8 mouse cellular contexts compared by ENCODE assay signal in the genomic region with DNA sequence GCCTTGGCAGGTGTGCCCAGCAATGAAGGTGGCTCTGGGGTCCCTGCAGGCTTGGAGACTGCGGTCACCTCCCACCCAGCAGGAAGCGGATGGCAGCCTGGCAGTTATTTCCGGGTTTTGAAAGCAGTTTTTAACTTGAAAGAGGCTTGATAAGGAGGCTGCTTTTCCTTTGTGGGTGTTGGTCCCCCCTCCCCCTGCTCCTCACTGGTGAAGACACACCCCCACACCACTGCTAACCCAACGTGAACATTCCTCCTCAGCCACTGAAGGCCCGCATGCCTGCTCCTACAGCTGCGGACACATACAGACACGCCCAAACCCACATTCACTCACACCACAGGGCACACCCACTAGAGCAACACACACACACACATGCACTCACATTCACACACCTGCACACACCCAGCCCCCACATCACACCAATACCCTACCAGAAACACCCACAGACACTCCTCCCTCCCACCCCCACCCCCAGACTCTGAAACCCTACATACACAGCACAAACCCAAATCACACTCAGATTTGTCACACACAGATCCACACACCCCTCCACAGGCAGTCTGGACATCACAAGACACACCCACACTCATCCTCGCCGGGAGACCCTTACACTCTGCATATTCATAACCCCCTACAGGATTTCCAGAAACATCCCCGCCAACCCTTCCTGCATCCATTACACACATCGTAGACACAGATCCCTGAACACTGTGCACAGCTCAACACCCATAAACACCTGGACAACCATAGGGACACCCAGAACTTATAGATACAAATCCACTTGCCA. TPM values are rescaled to one million over a fixed set of nuclear protein-coding genes. Genes with fewer than 3 reads are reported as not detected.
DNase-seq lines count a peak whose midpoint lies in the region; ATAC-seq and TF ChIP-seq lines count a peak whose summit lies in the region.

No protein-coding gene starts in this region.

- H3K9me3 ChIP-seq in forebrain, embryonic 13.5 days (replicated peaks) = no peaks in the 10 kb centered on the region; the same call in 1 of the 2 replicates
- H3K9me3 ChIP-seq in forebrain, embryonic 16.5 days (ENCODE audit: control insufficient read depth, low read length) = no peaks in the 10 kb centered on the region
- no peaks in the 10 kb centered on the region for H3K9me3 ChIP-seq in embryonic facial prominence, embryonic 11.5 days (replicated peaks; ENCODE audit: control insufficient read depth, low read length)
- H3K9me3 ChIP-seq in intestine, embryonic 16.5 days (ENCODE audit: control insufficient read depth, low read length) = no peaks in the 10 kb centered on the region
- no peaks in the 10 kb centered on the region for H3K9me3 ChIP-seq in lung, embryonic 14.5 days (ENCODE audit: low read depth, low read length)
- H3K9me3 ChIP-seq in stomach, embryonic 14.5 days (ENCODE audit: control insufficient read depth, low read depth, low read length) = no peaks in the 10 kb centered on the region

- H3K27me3 ChIP-seq in forebrain, embryonic 13.5 days = no peaks in the 10 kb centered on the region; the same call in 1 of the 2 replicates
- H3K27me3 ChIP-seq in forebrain, embryonic 16.5 days (replicated peaks; ENCODE audit: control insufficient read depth, insufficient read depth, low read length) = no peaks in the 10 kb centered on the region
- H3K27me3 ChIP-seq in embryonic facial prominence, embryonic 11.5 days (ENCODE audit: control insufficient read depth, insufficient read depth, low read length) = no peaks in the 10 kb centered on the region
- H3K27me3 ChIP-seq in intestine, embryonic 16.5 days (replicated peaks; ENCODE audit: control insufficient read depth, insufficient read depth, low read length) = no peaks in the 10 kb centered on the region
- H3K27me3 ChIP-seq in lung, embryonic 14.5 days (ENCODE audit: insufficient read depth, low read length) = no peaks in the 10 kb centered on the region
- no peaks in the 10 kb centered on the region for H3K27me3 ChIP-seq in stomach, embryonic 14.5 days (ENCODE audit: control insufficient read depth, insufficient read depth, low read length)

- 58% methylated on average over 11 of the region's 11 CpGs for WGBS in forebrain, embryonic 13.5 days
- WGBS in forebrain, embryonic 16.5 days = 55% methylated on average over 11 of the region's 11 CpGs
- WGBS in embryonic facial prominence, embryonic 11.5 days = 40% methylated on average over 11 of the region's 11 CpGs
- WGBS in intestine, embryonic 16.5 days = 23% methylated on average over 11 of the region's 11 CpGs
- WGBS in lung, embryonic 14.5 days = 35% methylated on average over 11 of the region's 11 CpGs
- 34% methylated on average over 11 of the region's 11 CpGs for WGBS in stomach, embryonic 14.5 days

- no peak overlapping the region for H3K4me2 ChIP-seq in forebrain, embryonic 13.5 days
- no peak overlapping the region for H3K4me2 ChIP-seq in forebrain, embryonic 16.5 days (ENCODE audit: low read length)
- no peak overlapping the region for H3K4me2 ChIP-seq in embryonic facial prominence, embryonic 11.5 days (ENCODE audit: low read depth, low read length)
- peak overlapping the region; percentile 30 for H3K4me2 ChIP-seq in intestine, embryonic 16.5 days (ENCODE audit: low read depth, low read length)
- H3K4me2 ChIP-seq in lung, embryonic 14.5 days = peak overlapping the region; percentile 56
- no peak overlapping the region for H3K4me2 ChIP-seq in stomach, embryonic 14.5 days (replicated peaks; ENCODE audit: low read depth, low read length)

- H3K36me3 ChIP-seq in forebrain, embryonic 13.5 days (ENCODE audit: poor library complexity, severe bottlenecking) = no peaks in the 10 kb centered on the region
- no peaks in the 10 kb centered on the region for H3K36me3 ChIP-seq in forebrain, embryonic 16.5 days (ENCODE audit: control insufficient read depth, insufficient read depth)
- H3K36me3 ChIP-seq in embryonic facial prominence, embryonic 11.5 days (replicated peaks; ENCODE audit: control insufficient read depth, insufficient read depth, low read depth, low read length) = peaks cover 4% of the 10 kb centered on the region
- no peaks in the 10 kb centered on the region for H3K36me3 ChIP-seq in intestine, embryonic 16.5 days (ENCODE audit: control insufficient read depth, insufficient read depth, low read length)
- H3K36me3 ChIP-seq in lung, embryonic 14.5 days (ENCODE audit: insufficient read depth) = peaks cover 11% of the 10 kb centered on the region
- peaks cover 4% of the 10 kb centered on the region; the same call in 1 of the 2 replicates for H3K36me3 ChIP-seq in stomach, embryonic 14.5 days (ENCODE audit: control insufficient read depth, insufficient read depth, low read length)

- H3K4me1 ChIP-seq in forebrain, embryonic 13.5 days = peaks cover 25% of the 10 kb centered on the region
- H3K4me1 ChIP-seq in forebrain, embryonic 16.5 days (replicated peaks; ENCODE audit: control insufficient read depth, insufficient read depth, low read length) = peaks cover 7% of the 10 kb centered on the region
- H3K4me1 ChIP-seq in embryonic facial prominence, embryonic 11.5 days (ENCODE audit: control insufficient read depth, insufficient read depth, low read length) = peaks cover 14% of the 10 kb centered on the region
- peaks cover 53% of the 10 kb centered on the region for H3K4me1 ChIP-seq in intestine, embryonic 16.5 days (ENCODE audit: control insufficient read depth, insufficient read depth, low read length)
- H3K4me1 ChIP-seq in lung, embryonic 14.5 days (ENCODE audit: insufficient read depth) = peaks cover 30% of the 10 kb centered on the region
- peaks cover 32% of the 10 kb centered on the region for H3K4me1 ChIP-seq in stomach, embryonic 14.5 days (ENCODE audit: control insufficient read depth, insufficient read depth, low read length)

- no peak overlapping the region for H3K9ac ChIP-seq in forebrain, embryonic 13.5 days
- no peak overlapping the region for H3K9ac ChIP-seq in forebrain, embryonic 16.5 days (replicated peaks; ENCODE audit: low read depth, low read length)
- no peak overlapping the region for H3K9ac ChIP-seq in embryonic facial prominence, embryonic 11.5 days (replicated peaks; ENCODE audit: low read length)
- peak overlapping the region; percentile 50; the same call in 1 of the 2 replicates for H3K9ac ChIP-seq in intestine, embryonic 16.5 days (ENCODE audit: low read depth, low read length)
- peak overlapping the region; percentile 35 for H3K9ac ChIP-seq in lung, embryonic 14.5 days
- H3K9ac ChIP-seq in stomach, embryonic 14.5 days (replicated peaks; ENCODE audit: low read depth, low read length) = no peak overlapping the region

- ATAC-seq in forebrain, embryonic 13.5 days = 0 out of 2 replicates have a peak, but pooled peaks have one; percentile 17
- no peak for ATAC-seq in forebrain, embryonic 16.5 days
- 0 out of 2 replicates have a peak, but pooled peaks have one; percentile 7 for ATAC-seq in embryonic facial prominence, embryonic 11.5 days (replicated peaks; ENCODE audit: insufficient number of reproducible peaks, low FRiP score, low TSS enrichment, low read depth)
- peak; percentile 54 for ATAC-seq in intestine, embryonic 16.5 days
- ATAC-seq in lung, embryonic 14.5 days (ENCODE audit: insufficient read depth) = peak; percentile 17
- peak; percentile 73 for ATAC-seq in stomach, embryonic 14.5 days (ENCODE audit: insufficient number of reproducible peaks, insufficient read depth, low FRiP score, low read depth)

- no peak overlapping the region; the same call in 1 of the 2 replicates for H3K27ac ChIP-seq in forebrain, embryonic 13.5 days
- no peak overlapping the region for H3K27ac ChIP-seq in forebrain, embryonic 16.5 days (ENCODE audit: low read length)
- 0 out of 2 replicates have a peak overlapping the region, but pooled peaks have one; percentile 48 for H3K27ac ChIP-seq in embryonic facial prominence, embryonic 11.5 days (replicated peaks; ENCODE audit: low read depth, low read length)
- peak overlapping the region; percentile 94 for H3K27ac ChIP-seq in intestine, embryonic 16.5 days (ENCODE audit: low read length)
- H3K27ac ChIP-seq in lung, embryonic 14.5 days (ENCODE audit: low read depth) = peak overlapping the region; percentile 89
- H3K27ac ChIP-seq in stomach, embryonic 14.5 days (ENCODE audit: low read length) = peak overlapping the region; percentile 86

- no peak overlapping the region for H3K4me3 ChIP-seq in forebrain, embryonic 13.5 days
- H3K4me3 ChIP-seq in forebrain, embryonic 16.5 days (replicated peaks; ENCODE audit: low read length) = no peak overlapping the region
- H3K4me3 ChIP-seq in embryonic facial prominence, embryonic 11.5 days (ENCODE audit: low read depth, low read length) = no peak overlapping the region
- peak overlapping the region; percentile 5; the same call in 1 of the 2 replicates for H3K4me3 ChIP-seq in intestine, embryonic 16.5 days (ENCODE audit: low read length)
- H3K4me3 ChIP-seq in lung, embryonic 14.5 days (ENCODE audit: low read depth, low read length) = no peak overlapping the region
- no peak overlapping the region for H3K4me3 ChIP-seq in stomach, embryonic 14.5 days (ENCODE audit: low read depth, low read length)

- TF ChIP-seq CTCF in lung, embryonic 14.5 days (IDR thresholded peaks at IDR 0.05; ENCODE audit: low read depth) = no peak

- DNase-seq in CD4-positive, CD25-positive, alpha-beta regulatory T cell, adult 2 months (ENCODE audit: low read depth, low spot score) = peak; percentile 91
- peak; percentile 58 for DNase-seq in embryonic facial prominence, embryonic 11.5 days (ENCODE audit: low spot score)
- peak; percentile 74 for DNase-seq in lung, embryonic 14.5 days
- DNase-seq in cerebellum, postnatal 36 days = no peak

RNA-seq across cellular contexts. Expression of gene Zfp36l2, which starts 6.8 kb away (rescaled TPM):
- polyA plus RNA-seq in forebrain, embryonic 13.5 days (2015; fragmentation: Nextera tagmentation; extraction: Ambion mirVana) = 4.9 and 5.0 TPM in 2 replicates
- 3.4 and 4.2 TPM in 2 replicates for polyA plus RNA-seq in forebrain, embryonic 16.5 days (2015; fragmentation: Nextera tagmentation; extraction: Ambion mirVana)
- polyA plus RNA-seq in embryonic facial prominence, embryonic 11.5 days (2014; fragmentation: Nextera tagmentation; extraction: Ambion mirVana) = 22.8 and 23.5 TPM in 2 replicates
- polyA plus RNA-seq in intestine, embryonic 16.5 days (2015; fragmentation: Nextera tagmentation; extraction: Ambion mirVana) = 14.4 and 16.2 TPM in 2 replicates
- polyA plus RNA-seq in lung, embryonic 14.5 days (2014; fragmentation: Nextera tagmentation; extraction: Ambion mirVana) = 20.8 and 21.9 TPM in 2 replicates
- polyA plus RNA-seq in stomach, embryonic 14.5 days (2014; fragmentation: Nextera tagmentation; extraction: Ambion mirVana) = 31.2 and 33.2 TPM in 2 replicates

Comparison
In these comparisons a context has a peak if more than half of its experiments do, and no peak if none do; other contexts are left out.
1. H3K27ac ChIP-seq: peak in embryonic facial prominence, embryonic 11.5 days (single experiment), intestine, embryonic 16.5 days (single experiment), lung, embryonic 14.5 days (single experiment) and stomach, embryonic 14.5 days (single experiment); none in forebrain, embryonic 13.5 days (single experiment) and forebrain, embryonic 16.5 days (single experiment).
2. H3K4me2 ChIP-seq: peak in intestine, embryonic 16.5 days (single experiment) and lung, embryonic 14.5 days (single experiment); none in forebrain, embryonic 13.5 days (single experiment), forebrain, embryonic 16.5 days (single experiment), embryonic facial prominence, embryonic 11.5 days (single experiment) and stomach, embryonic 14.5 days (single experiment).
3. H3K9ac ChIP-seq: peak in intestine, embryonic 16.5 days (single experiment) and lung, embryonic 14.5 days (single experiment); none in forebrain, embryonic 13.5 days (single experiment), forebrain, embryonic 16.5 days (single experiment), embryonic facial prominence, embryonic 11.5 days (single experiment) and stomach, embryonic 14.5 days (single experiment).
4. DNase-seq: peak in CD4-positive, CD25-positive, alpha-beta regulatory T cell, adult 2 months (single experiment), embryonic facial prominence, embryonic 11.5 days (single experiment) and lung, embryonic 14.5 days (single experiment); none in cerebellum, postnatal 36 days (0 of 2).